Mouse (Mus musculus): Measurements from ENCODE around the gene Fuz.

GRCm38 (mm10) chr7:44857042-44857552 lies 38.8 kb upstream of the Fuz start, which contains the start of gene Pnkp:
- TF ChIP-seq CTCF (IDR thresholded peaks at IDR 0.05; ENCODE audit: extremely low read depth, insufficient read depth, low read length) (no peak), POLR2A (IDR thresholded peaks at IDR 0.05; ENCODE audit: extremely low read depth, insufficient read depth, low read length) (peak; percentile 88)

All from cortical plate, adult 2 months (tissue).